Mouse (Mus musculus) frontal cortex, postnatal 25 days (tissue): Measurements from ENCODE around the gene Agbl5.

Experiments
- DNase-seq, 2 experiments: peaks; one replicate each; pipeline ENCODE4 v3.0.0; 2022; ENCODE audit warnings: low spot score in 2 of 2

Gene Agbl5

GRCm38 (mm10) chr5:30919831-30920614 is 31.5 kb downstream of the Agbl5 start:
- DNase-seq: no peak

GRCm38 (mm10) chr5:30920621-30921020 is 32.1 kb downstream of the Agbl5 start:
- DNase-seq: no peak

- peak; percentile 83 to 89 for DNase-seq
These were observed 33.0 kb downstream of the Agbl5 start, which contains the start of gene Khk for GRCm38 (mm10) chr5:30921256-30922033. Gene Khk (plus strand): TSS chr5:30921431.

GRCm38 (mm10) chr5:30922581-30923041 is 34.1 kb downstream of the Agbl5 start:
- DNase-seq: no peak

- no peak for DNase-seq
These were observed 34.6 kb downstream of the Agbl5 start for GRCm38 (mm10) chr5:30923119-30923518.

- DNase-seq: no peak
These were observed 36.1 kb downstream of the Agbl5 start for GRCm38 (mm10) chr5:30924614-30925013.

- DNase-seq: no peak
These were observed 36.7 kb downstream of the Agbl5 start for GRCm38 (mm10) chr5:30925217-30925616.

- DNase-seq: no peak
These were observed 37.6 kb downstream of the Agbl5 start for GRCm38 (mm10) chr5:30926073-30926472.

GRCm38 (mm10) chr5:30927945-30928529 is 39.5 kb downstream of the Agbl5 start:
- no peak for DNase-seq

GRCm38 (mm10) chr5:30930121-30930520 is 41.6 kb downstream of the Agbl5 start:
- DNase-seq: peak; percentile 76 to 78

- no peak for DNase-seq
These were observed 42.4 kb downstream of the Agbl5 start for GRCm38 (mm10) chr5:30930846-30931245.

GRCm38 (mm10) chr5:30931378-30931777 is 42.9 kb downstream of the Agbl5 start:
- DNase-seq: no peak

- DNase-seq: no peak
These were observed 45.2 kb downstream of the Agbl5 start for GRCm38 (mm10) chr5:30933705-30934104.

- DNase-seq: no peak
These were observed 46.4 kb downstream of the Agbl5 start for GRCm38 (mm10) chr5:30934725-30935461.

- DNase-seq: no peak
These were observed 54.5 kb downstream of the Agbl5 start for GRCm38 (mm10) chr5:30943004-30943403.

GRCm38 (mm10) chr5:30944344-30944743 is 55.9 kb downstream of the Agbl5 start:
- no peak for DNase-seq

GRCm38 (mm10) chr5:30944956-30945781 is 56.7 kb downstream of the Agbl5 start, which contains the start of gene Cgref1:
Gene Cgref1 (minus strand): TSS chr5:30945591.
- DNase-seq: peak; percentile 55 to 58

GRCm38 (mm10) chr5:30948620-30949019 is 60.1 kb downstream of the Agbl5 start:
- no peak for DNase-seq

GRCm38 (mm10) chr5:30949654-30950326 is 61.3 kb downstream of the Agbl5 start:
- DNase-seq: peak; percentile 71 to 90

- DNase-seq: no peak
These were observed 62.0 kb downstream of the Agbl5 start for GRCm38 (mm10) chr5:30950451-30950850.
